Mouse (Mus musculus): ENCODE results near the gene Nkx2-1. TPM values are rescaled to one million over a fixed set of nuclear protein-coding genes. Genes with fewer than 3 reads are reported as not detected.

Nkx2-1 gene
- polyA plus RNA-seq (2012; rRNA removed) = not detected in 2 replicates

DNA sequence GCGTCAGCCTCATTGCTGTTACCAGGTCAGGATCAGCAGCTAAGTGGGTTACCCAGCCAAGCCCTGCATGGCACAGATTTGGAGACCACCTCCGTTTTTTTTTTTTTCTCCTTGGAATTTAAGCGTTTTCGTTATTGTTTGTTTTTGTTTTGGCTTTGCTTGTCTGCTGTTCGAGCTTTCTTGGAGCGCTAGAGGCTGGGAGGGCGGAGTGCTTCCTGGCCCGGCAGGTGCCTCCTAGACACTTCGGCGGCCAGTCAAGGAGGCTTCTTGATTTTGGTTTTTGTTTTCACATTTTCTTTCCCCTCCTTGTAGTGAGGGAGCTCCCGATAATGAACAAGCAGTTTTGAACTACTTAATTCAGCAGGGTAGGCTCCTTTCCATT is at the start of gene Nkx2-1:
Nkx2-1 (minus strand) TSS at position 25 of the 382 bp plus-strand sequence.
- no peak for DNase-seq
- H3K27ac ChIP-seq (ENCODE audit: insufficient read depth, low read depth, low read length) = no peak within 1 kb of the TSS
- no peaks in the 10 kb centered on the region for H3K36me3 ChIP-seq (ENCODE audit: control insufficient read depth, insufficient read depth, low read length)
- 4% methylated on average over 11 of the region's 11 CpGs for WGBS
- H3K27me3 ChIP-seq (replicated peaks; ENCODE audit: control insufficient read depth, insufficient read depth, low read length) = peaks cover 11% of the 10 kb centered on the region
- TF ChIP-seq CTCF (conservative IDR thresholded peaks at IDR 0.05; ENCODE audit: insufficient read depth, insufficient read length, low read depth, low read length) = no peak
- no peak within 1 kb of the TSS for H3K4me3 ChIP-seq (ENCODE audit: insufficient read depth, low read depth, low read length)
- H3K4me1 ChIP-seq (ENCODE audit: control insufficient read depth, insufficient read depth, low read length) = no peaks in the 10 kb centered on the region

DNA sequence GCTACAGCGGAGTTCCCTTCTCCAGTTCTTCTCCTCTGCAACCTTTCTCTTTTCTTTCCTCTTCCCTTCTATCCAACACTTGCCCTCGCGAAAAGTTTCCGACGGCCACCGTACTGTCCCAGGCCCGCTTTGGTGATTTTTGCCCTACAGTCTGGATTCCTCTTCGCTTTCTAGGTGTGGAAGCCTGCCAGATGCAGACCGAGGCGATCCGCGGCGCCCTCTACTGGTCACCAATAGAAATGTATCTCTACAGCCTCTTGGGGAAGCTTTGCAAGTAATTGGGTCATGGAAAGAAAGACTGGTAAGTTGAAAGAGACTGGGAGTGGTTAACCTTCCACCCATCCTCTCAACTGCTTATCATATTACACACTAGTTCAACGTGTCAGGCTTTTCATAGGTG is 4.4 kb upstream of the Nkx2-1 start:
- under 1% methylated on average over 14 of the region's 14 CpGs for WGBS
- Histone ChIP-seq H3K36me3 (ENCODE audit: control insufficient read depth, insufficient read depth, low read length) (no peaks in the 10 kb centered on the region), H3K27ac (ENCODE audit: insufficient read depth, low read depth, low read length) (no peak overlapping the region), H3K4me3 (ENCODE audit: insufficient read depth, low read depth, low read length) (no peak overlapping the region), H3K4me1 (ENCODE audit: control insufficient read depth, insufficient read depth, low read length) (no peaks in the 10 kb centered on the region), H3K27me3 (replicated peaks; ENCODE audit: control insufficient read depth, insufficient read depth, low read length) (peaks cover 1% of the 10 kb centered on the region; the same call in 1 of the 2 replicates)
- TF ChIP-seq POLR2A (IDR thresholded peaks at IDR 0.05; ENCODE audit: low read depth, low read length) = no peak
- peak; percentile 74 for TF ChIP-seq CTCF (conservative IDR thresholded peaks at IDR 0.05; ENCODE audit: insufficient read depth, insufficient read length, low read depth, low read length)
- DNase-seq = peak; percentile 74

GRCm38 (mm10) chr12:56540591-56540990 is 3.9 kb upstream of the Nkx2-1 start:
- TF ChIP-seq CTCF (conservative IDR thresholded peaks at IDR 0.05; ENCODE audit: insufficient read depth, insufficient read length, low read depth, low read length) = no peak
- TF ChIP-seq POLR2A (IDR thresholded peaks at IDR 0.05; ENCODE audit: low read depth, low read length) = no peak
- 3% methylated on average over 10 of the region's 10 CpGs for WGBS

DNA sequence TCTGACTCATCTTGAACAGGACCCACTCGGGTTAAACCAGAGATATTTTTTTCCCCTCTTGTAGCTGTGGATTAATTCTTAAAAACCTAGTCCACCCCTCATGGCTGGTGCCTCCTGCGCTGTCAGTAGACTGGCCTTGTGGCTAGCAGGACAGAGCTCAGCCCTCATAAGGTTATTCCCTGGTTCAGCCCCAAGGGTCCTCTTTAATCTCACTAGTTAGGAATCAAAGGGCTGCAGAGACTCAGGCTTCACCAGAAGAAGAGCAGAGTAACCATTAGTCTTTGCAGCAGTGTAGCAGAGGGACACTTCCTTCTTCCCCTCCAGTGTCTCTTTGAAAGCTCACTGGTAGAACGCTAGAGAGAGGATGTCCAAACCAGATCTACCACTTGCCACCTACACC is 1.9 kb upstream of the Nkx2-1 start:
- no peak overlapping the region for H3K4me3 ChIP-seq (ENCODE audit: insufficient read depth, low read depth, low read length)
- DNase-seq = no peak
- WGBS = 3% methylated on average over 3 of the region's 3 CpGs
- TF ChIP-seq POLR2A (IDR thresholded peaks at IDR 0.05; ENCODE audit: low read depth, low read length) = no peak
- TF ChIP-seq CTCF (conservative IDR thresholded peaks at IDR 0.05; ENCODE audit: insufficient read depth, insufficient read length, low read depth, low read length) = no peak
- no peaks in the 10 kb centered on the region for H3K36me3 ChIP-seq (ENCODE audit: control insufficient read depth, insufficient read depth, low read length)
- H3K4me1 ChIP-seq (ENCODE audit: control insufficient read depth, insufficient read depth, low read length) = no peaks in the 10 kb centered on the region
- no peak overlapping the region for H3K27ac ChIP-seq (ENCODE audit: insufficient read depth, low read depth, low read length)
- H3K27me3 ChIP-seq (replicated peaks; ENCODE audit: control insufficient read depth, insufficient read depth, low read length) = peaks cover 9% of the 10 kb centered on the region

More at GRCm38 (mm10) chr12:56540591-56540990, 3.9 kb upstream of the Nkx2-1 start:
- H3K27ac ChIP-seq (ENCODE audit: insufficient read depth, low read depth, low read length) = no peak overlapping the region
- H3K4me1 ChIP-seq (ENCODE audit: control insufficient read depth, insufficient read depth, low read length) = no peaks in the 10 kb centered on the region
- no peak overlapping the region for H3K4me3 ChIP-seq (ENCODE audit: insufficient read depth, low read depth, low read length)
- peaks cover 1% of the 10 kb centered on the region; the same call in 1 of the 2 replicates for H3K27me3 ChIP-seq (replicated peaks; ENCODE audit: control insufficient read depth, insufficient read depth, low read length)
- DNase-seq = no peak
- H3K36me3 ChIP-seq (ENCODE audit: control insufficient read depth, insufficient read depth, low read length) = no peaks in the 10 kb centered on the region

- 4% methylated on average over 6 of the region's 6 CpGs for WGBS
- H3K36me3 ChIP-seq (ENCODE audit: control insufficient read depth, insufficient read depth, low read length) = no peaks in the 10 kb centered on the region
- no peak overlapping the region for H3K4me3 ChIP-seq (ENCODE audit: insufficient read depth, low read depth, low read length)
- DNase-seq = no peak
- peaks cover 11% of the 10 kb centered on the region for H3K27me3 ChIP-seq (replicated peaks; ENCODE audit: control insufficient read depth, insufficient read depth, low read length)
- H3K4me1 ChIP-seq (ENCODE audit: control insufficient read depth, insufficient read depth, low read length) = no peaks in the 10 kb centered on the region
- no peak overlapping the region for H3K27ac ChIP-seq (ENCODE audit: insufficient read depth, low read depth, low read length)
- TF ChIP-seq CTCF (conservative IDR thresholded peaks at IDR 0.05; ENCODE audit: insufficient read depth, insufficient read length, low read depth, low read length) (no peak), POLR2A (IDR thresholded peaks at IDR 0.05; ENCODE audit: low read depth, low read length) (no peak)
Measured at GRCm38 (mm10) chr12:56537931-56538330, 1.2 kb upstream of the Nkx2-1 start.

GRCm38 (mm10) chr12:56537342-56537741 is 634 bp upstream of the Nkx2-1 start:
- WGBS = 2% methylated on average over 19 of the region's 19 CpGs
- DNase-seq = no peak
- no peak overlapping the region for H3K27ac ChIP-seq (ENCODE audit: insufficient read depth, low read depth, low read length)
- no peaks in the 10 kb centered on the region for H3K4me1 ChIP-seq (ENCODE audit: control insufficient read depth, insufficient read depth, low read length)
- H3K4me3 ChIP-seq (ENCODE audit: insufficient read depth, low read depth, low read length) = no peak overlapping the region
- TF ChIP-seq POLR2A (IDR thresholded peaks at IDR 0.05; ENCODE audit: low read depth, low read length) (no peak), CTCF (conservative IDR thresholded peaks at IDR 0.05; ENCODE audit: insufficient read depth, insufficient read length, low read depth, low read length) (no peak)
- peaks cover 11% of the 10 kb centered on the region for H3K27me3 ChIP-seq (replicated peaks; ENCODE audit: control insufficient read depth, insufficient read depth, low read length)
- no peaks in the 10 kb centered on the region for H3K36me3 ChIP-seq (ENCODE audit: control insufficient read depth, insufficient read depth, low read length)

- no peak for DNase-seq
- WGBS = 2% methylated on average over 44 of the region's 44 CpGs
- H3K4me3 ChIP-seq (ENCODE audit: insufficient read depth, low read depth, low read length) = no peak overlapping the region
Measured at GRCm38 (mm10) chr12:56536174-56536883, 379 bp downstream of the Nkx2-1 start.

More at GRCm38 (mm10) chr12:56536174-56536883, 379 bp downstream of the Nkx2-1 start:
- H3K27me3 ChIP-seq (replicated peaks; ENCODE audit: control insufficient read depth, insufficient read depth, low read length) = peaks cover 11% of the 10 kb centered on the region
- no peak for TF ChIP-seq CTCF (conservative IDR thresholded peaks at IDR 0.05; ENCODE audit: insufficient read depth, insufficient read length, low read depth, low read length)
- TF ChIP-seq POLR2A (IDR thresholded peaks at IDR 0.05; ENCODE audit: low read depth, low read length) = no peak
- H3K36me3 ChIP-seq (ENCODE audit: control insufficient read depth, insufficient read depth, low read length) = no peaks in the 10 kb centered on the region
- no peak overlapping the region for H3K27ac ChIP-seq (ENCODE audit: insufficient read depth, low read depth, low read length)
- H3K4me1 ChIP-seq (ENCODE audit: control insufficient read depth, insufficient read depth, low read length) = no peaks in the 10 kb centered on the region

Data from kidney, adult 2 months (tissue).